Comparison of ENCODE assay signal across 8 mouse cellular contexts in genomic region chrX:85775879-85776543, GRCm38 (mm10). TPM values are rescaled to one million over a fixed set of nuclear protein-coding genes. Genes with fewer than 3 reads are reported as not detected.
A peak's percentile ranks its signal among the peaks of the same experiment; 100 is the strongest.
DNase-seq lines count a peak whose midpoint lies in the region; ATAC-seq and TF ChIP-seq lines count a peak whose summit lies in the region.

No protein-coding gene starts in this region.

- H3K9me3 ChIP-seq in forebrain, embryonic 11.5 days (ENCODE audit: control insufficient read depth, low read length): no peaks in the 10 kb centered on the region
- H3K9me3 ChIP-seq in intestine, postnatal 0 days (ENCODE audit: control insufficient read depth): no peaks in the 10 kb centered on the region
- no peaks in the 10 kb centered on the region for H3K9me3 ChIP-seq in midbrain, embryonic 13.5 days

- H3K27me3 ChIP-seq in cerebellum, adult 2 months (ENCODE audit: control insufficient read depth, insufficient read depth, low read length): no peaks in the 10 kb centered on the region
- H3K27me3 ChIP-seq in forebrain, embryonic 11.5 days (ENCODE audit: control insufficient read depth, insufficient read depth, low read length): no peaks in the 10 kb centered on the region
- no peaks in the 10 kb centered on the region for H3K27me3 ChIP-seq in intestine, postnatal 0 days (replicated peaks; ENCODE audit: control insufficient read depth, insufficient read depth, low read length)
- H3K27me3 ChIP-seq in midbrain, embryonic 13.5 days: no peaks in the 10 kb centered on the region

- ATAC-seq in forebrain, embryonic 11.5 days (replicated peaks; ENCODE audit: low FRiP score): no peak; the same call in 1 of the 2 replicates
- ATAC-seq in intestine, postnatal 0 days: no peak
- no peak for ATAC-seq in midbrain, embryonic 13.5 days

- no peaks in the 10 kb centered on the region for H3K4me1 ChIP-seq in cerebellum, adult 2 months (ENCODE audit: control insufficient read depth, insufficient read depth, low read length)
- H3K4me1 ChIP-seq in forebrain, embryonic 11.5 days (replicated peaks; ENCODE audit: control insufficient read depth, insufficient read depth, low read length): no peaks in the 10 kb centered on the region
- no peaks in the 10 kb centered on the region for H3K4me1 ChIP-seq in intestine, postnatal 0 days (replicated peaks; ENCODE audit: control insufficient read depth, insufficient read depth, low read length)
- H3K4me1 ChIP-seq in midbrain, embryonic 13.5 days (replicated peaks): no peaks in the 10 kb centered on the region

- peak overlapping the region; percentile 45; the same call in 1 of the 2 replicates for H3K9ac ChIP-seq in forebrain, embryonic 11.5 days (ENCODE audit: low read length)
- H3K9ac ChIP-seq in intestine, postnatal 0 days (ENCODE audit: low read depth, low read length): peak overlapping the region; percentile 66
- peak overlapping the region; percentile 66 for H3K9ac ChIP-seq in midbrain, embryonic 13.5 days (replicated peaks)

- H3K4me2 ChIP-seq in forebrain, embryonic 11.5 days (ENCODE audit: low read depth, low read length, severe bottlenecking): peak overlapping the region; percentile 53
- H3K4me2 ChIP-seq in intestine, postnatal 0 days (replicated peaks; ENCODE audit: low read depth): peak overlapping the region; percentile 68
- peak overlapping the region; percentile 62 for H3K4me2 ChIP-seq in midbrain, embryonic 13.5 days (replicated peaks)

- H3K4me3 ChIP-seq in cerebellum, adult 2 months (replicated peaks; ENCODE audit: insufficient read depth, low read depth, low read length): peak overlapping the region; percentile 94
- peak overlapping the region; percentile 34 for H3K4me3 ChIP-seq in forebrain, embryonic 11.5 days (ENCODE audit: low read depth, low read length)
- peak overlapping the region; percentile 56 for H3K4me3 ChIP-seq in intestine, postnatal 0 days (ENCODE audit: low read depth, low read length)
- H3K4me3 ChIP-seq in midbrain, embryonic 13.5 days (replicated peaks): peak overlapping the region; percentile 52

- peak overlapping the region; percentile 81 for H3K27ac ChIP-seq in cerebellum, adult 2 months (ENCODE audit: insufficient read depth, low read length)
- H3K27ac ChIP-seq in forebrain, embryonic 11.5 days (ENCODE audit: low read depth, low read length): no peak overlapping the region
- H3K27ac ChIP-seq in intestine, postnatal 0 days (ENCODE audit: low read depth, low read length): peak overlapping the region; percentile 78
- peak overlapping the region; percentile 65 for H3K27ac ChIP-seq in midbrain, embryonic 13.5 days

- TF ChIP-seq POLR2A in cerebellum, adult 2 months (IDR thresholded peaks at IDR 0.05; ENCODE audit: borderline replicate concordance, insufficient read depth, low read length): no peak

- TF ChIP-seq CTCF in cerebellum, adult 2 months (IDR thresholded peaks at IDR 0.05; ENCODE audit: borderline replicate concordance, insufficient read depth, low read depth, low read length): no peak
- TF ChIP-seq CTCF in intestine, postnatal 0 days (IDR thresholded peaks at IDR 0.05; ENCODE audit: low read depth): no peak

- no peaks in the 10 kb centered on the region for H3K36me3 ChIP-seq in forebrain, embryonic 11.5 days (ENCODE audit: control insufficient read depth, insufficient read depth, low read length)
- no peaks in the 10 kb centered on the region for H3K36me3 ChIP-seq in intestine, postnatal 0 days (ENCODE audit: control insufficient read depth, insufficient read depth)
- no peaks in the 10 kb centered on the region for H3K36me3 ChIP-seq in midbrain, embryonic 13.5 days

- WGBS in cerebellum, adult 2 months: 7% methylated on average over 22 of the region's 22 CpGs
- WGBS in forebrain, embryonic 11.5 days: 36% methylated on average over 22 of the region's 22 CpGs
- WGBS in intestine, postnatal 0 days: 28% methylated on average over 22 of the region's 22 CpGs
- 24% methylated on average over 22 of the region's 22 CpGs for WGBS in midbrain, embryonic 13.5 days

- DNase-seq in cerebellum, adult 2 months: peak in 1 of 2 experiments; percentile 51
- no peak for DNase-seq in cerebellum, adult 9-10 months
- DNase-seq in right cerebral cortex, postnatal 25 days: peak; percentile 17
- no peak for DNase-seq in right cerebral cortex, adult 18-20 months
- no peak for DNase-seq in forebrain, embryonic 11.5 days (ENCODE audit: low spot score)
- no peak for DNase-seq in thymus, postnatal 10 days (ENCODE audit: low spot score in 2 of 2)

RNA-seq across cellular contexts. Expression of gene Gk, which starts 0.6 kb away (rescaled TPM):
- 15.0 and 15.6 TPM in 2 replicates for polyA plus RNA-seq in cerebellum, adult 2 months (2012; rRNA removed)
- 7.9 and 8.6 TPM in 2 replicates for polyA plus RNA-seq in forebrain, embryonic 11.5 days (2014; fragmentation: Nextera tagmentation; extraction: Ambion mirVana)
- polyA plus RNA-seq in intestine, postnatal 0 days (2015; fragmentation: Nextera tagmentation; extraction: Ambion mirVana): 78.9 and 83.3 TPM in 2 replicates
- polyA plus RNA-seq in midbrain, embryonic 13.5 days (2015; fragmentation: Nextera tagmentation; extraction: Ambion mirVana): 7.8 and 8.0 TPM in 2 replicates

Comparison
In these comparisons a context has a peak if more than half of its experiments do, and no peak if none do; other contexts are left out.
1. H3K4me3 ChIP-seq: peak in every context shown above with its lines; median percentile 94 in cerebellum, adult 2 months; 56 in intestine, postnatal 0 days; 52 in midbrain, embryonic 13.5 days; 34 in forebrain, embryonic 11.5 days.